Mouse (Mus musculus): ENCODE measurements around the gene Snx30.

GRCm38 (mm10) chr4:59914608-59915403, 109.2 kb downstream of the Snx30 start, which contains the start of gene Slc46a2:
- TF ChIP-seq CTCF (IDR thresholded peaks at IDR 0.05; ENCODE audit: low read depth, low read length) (no peak), POLR2A (IDR thresholded peaks at IDR 0.05; ENCODE audit: extremely low read depth, insufficient read depth, low read length) (no peak)

Data from liver, adult 2 months (tissue).